Mouse (Mus musculus): ENCODE results near the gene Erc1. TPM values are rescaled to one million over a fixed set of nuclear protein-coding genes. Genes with fewer than 3 reads are reported as not detected.
"Not testable (repeated sequence)": the region's sequence is repeated elsewhere in the genome, so short reads cannot be mapped to it uniquely, and the experiment has no call there.

Gene Erc1
- polyA plus RNA-seq, 1 experiment from 2014 or later = 35.7 TPM

- H3K27me3 ChIP-seq (replicated peaks) = no peaks in the 10 kb centered on the region
- H3K9ac ChIP-seq = no peak overlapping the region
- no peak overlapping the region for H3K4me3 ChIP-seq
- H3K4me2 ChIP-seq (replicated peaks) = no peak overlapping the region
- no peaks in the 10 kb centered on the region for H3K4me1 ChIP-seq
- no peak overlapping the region for H3K27ac ChIP-seq
- peaks cover 4% of the 10 kb centered on the region; the same call in 1 of the 2 replicates for H3K36me3 ChIP-seq
- WGBS = 98% methylated on average over 2 of the region's 2 CpGs
- H3K9me3 ChIP-seq = no peaks in the 10 kb centered on the region
- no peak for ATAC-seq (ENCODE audit: low FRiP score, low read depth)
Observed at GRCm38 (mm10) chr6:119680746-119681145, 167.2 kb downstream of the Erc1 start.

GRCm38 (mm10) chr6:119674811-119675209, 173.2 kb downstream of the Erc1 start:
- 94% methylated on average over 7 of the region's 7 CpGs for WGBS
- no peak overlapping the region for H3K27ac ChIP-seq
- no peaks in the 10 kb centered on the region for H3K27me3 ChIP-seq (replicated peaks)
- no peak overlapping the region for H3K4me3 ChIP-seq
- peaks cover 4% of the 10 kb centered on the region; the same call in 1 of the 2 replicates for H3K36me3 ChIP-seq
- no peak overlapping the region for H3K4me2 ChIP-seq (replicated peaks)
- ATAC-seq (ENCODE audit: low FRiP score, low read depth) = no peak
- no peaks in the 10 kb centered on the region for H3K9me3 ChIP-seq
- H3K4me1 ChIP-seq = peaks cover 6% of the 10 kb centered on the region; the same call in 1 of the 2 replicates
- no peak overlapping the region for H3K9ac ChIP-seq

GRCm38 (mm10) chr6:119674201-119674810, 173.7 kb downstream of the Erc1 start:
- no peak overlapping the region for H3K9ac ChIP-seq
- ATAC-seq (ENCODE audit: low FRiP score, low read depth) = no peak

GRCm38 (mm10) chr6:119669746-119670145, 178.2 kb downstream of the Erc1 start:
- Histone ChIP-seq H3K4me2 (replicated peaks) (no peak overlapping the region), H3K27ac (no peak overlapping the region), H3K4me3 (no peak overlapping the region), H3K36me3 (no peaks in the 10 kb centered on the region), H3K27me3 (replicated peaks) (no peaks in the 10 kb centered on the region), H3K4me1 (peaks cover 6% of the 10 kb centered on the region; the same call in 1 of the 2 replicates), H3K9ac (no peak overlapping the region), H3K9me3 (no peaks in the 10 kb centered on the region)
- 63% methylated on average over 3 of the region's 3 CpGs for WGBS
- ATAC-seq (ENCODE audit: low FRiP score, low read depth) = no peak

More at GRCm38 (mm10) chr6:119674201-119674810, 173.7 kb downstream of the Erc1 start:
- H3K27me3 ChIP-seq (replicated peaks) = no peaks in the 10 kb centered on the region
- peaks cover 6% of the 10 kb centered on the region; the same call in 1 of the 2 replicates for H3K4me1 ChIP-seq
- no peak overlapping the region for H3K4me2 ChIP-seq (replicated peaks)
- peaks cover 4% of the 10 kb centered on the region; the same call in 1 of the 2 replicates for H3K36me3 ChIP-seq
- H3K9me3 ChIP-seq = no peaks in the 10 kb centered on the region
- 65% methylated on average over 5 of the region's 5 CpGs for WGBS
- H3K4me3 ChIP-seq = no peak overlapping the region
- H3K27ac ChIP-seq = no peak overlapping the region

DNA sequence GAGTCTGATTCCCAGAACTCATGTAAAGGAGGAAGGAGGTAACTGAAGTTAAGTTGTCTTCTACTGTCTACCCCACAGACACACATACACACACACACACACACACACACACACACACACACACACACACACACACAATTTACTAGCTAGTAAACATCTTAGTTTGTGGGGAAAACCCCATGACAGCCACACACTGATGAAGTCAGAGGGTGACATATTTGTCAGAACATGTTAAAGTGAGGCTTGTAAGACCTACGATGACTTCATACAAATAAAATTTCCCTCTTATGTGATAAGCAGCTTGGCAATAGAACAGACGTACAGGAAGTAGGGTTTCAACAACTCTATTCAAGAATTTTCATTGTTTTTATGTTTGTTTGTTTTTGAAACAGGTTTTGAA, 185.0 kb downstream of the Erc1 start:
- Histone ChIP-seq H3K9me3 (no peaks in the 10 kb centered on the region), H3K36me3 (no peaks in the 10 kb centered on the region), H3K4me2 (replicated peaks) (no peak overlapping the region), H3K4me1 (no peaks in the 10 kb centered on the region), H3K9ac (no peak overlapping the region), H3K27me3 (replicated peaks) (no peaks in the 10 kb centered on the region), H3K27ac (no peak overlapping the region), H3K4me3 (no peak overlapping the region)
- no peak for ATAC-seq (ENCODE audit: low FRiP score, low read depth)
- 92% methylated on average over 2 of the region's 2 CpGs for WGBS

GRCm38 (mm10) chr6:119661081-119661493, 186.9 kb downstream of the Erc1 start:
- H3K27ac ChIP-seq = no peak overlapping the region

GRCm38 (mm10) chr6:119658441-119658840, 189.5 kb downstream of the Erc1 start:
- H3K36me3 ChIP-seq = no peaks in the 10 kb centered on the region
- ATAC-seq (ENCODE audit: low FRiP score, low read depth) = no peak
- no peaks in the 10 kb centered on the region for H3K27me3 ChIP-seq (replicated peaks)
- no peaks in the 10 kb centered on the region for H3K4me1 ChIP-seq
- no peak overlapping the region for H3K4me2 ChIP-seq (replicated peaks)
- 96% methylated on average over 2 of the region's 2 CpGs for WGBS
- H3K27ac ChIP-seq = no peak overlapping the region
- no peak overlapping the region for H3K4me3 ChIP-seq
- no peak overlapping the region for H3K9ac ChIP-seq
- no peaks in the 10 kb centered on the region for H3K9me3 ChIP-seq

More at GRCm38 (mm10) chr6:119661081-119661493, 186.9 kb downstream of the Erc1 start:
- Histone ChIP-seq H3K4me1 (no peaks in the 10 kb centered on the region), H3K9me3 (no peaks in the 10 kb centered on the region), H3K4me3 (no peak overlapping the region), H3K9ac (no peak overlapping the region), H3K36me3 (no peaks in the 10 kb centered on the region), H3K27me3 (replicated peaks) (no peaks in the 10 kb centered on the region), H3K4me2 (replicated peaks) (no peak overlapping the region)
- 79% methylated on average over 3 of the region's 3 CpGs for WGBS
- ATAC-seq (ENCODE audit: low FRiP score, low read depth) = no peak

GRCm38 (mm10) chr6:119657418-119658178, 190.4 kb downstream of the Erc1 start:
- H3K9ac ChIP-seq = no peak overlapping the region
- no peak overlapping the region for H3K27ac ChIP-seq
- H3K27me3 ChIP-seq (replicated peaks) = no peaks in the 10 kb centered on the region
- H3K9me3 ChIP-seq = no peaks in the 10 kb centered on the region
- H3K36me3 ChIP-seq = no peaks in the 10 kb centered on the region
- 92% methylated on average over 7 of the region's 7 CpGs for WGBS
- H3K4me1 ChIP-seq = no peaks in the 10 kb centered on the region
- H3K4me3 ChIP-seq = no peak overlapping the region
- H3K4me2 ChIP-seq (replicated peaks) = no peak overlapping the region
- no peak for ATAC-seq (ENCODE audit: low FRiP score, low read depth)

DNA sequence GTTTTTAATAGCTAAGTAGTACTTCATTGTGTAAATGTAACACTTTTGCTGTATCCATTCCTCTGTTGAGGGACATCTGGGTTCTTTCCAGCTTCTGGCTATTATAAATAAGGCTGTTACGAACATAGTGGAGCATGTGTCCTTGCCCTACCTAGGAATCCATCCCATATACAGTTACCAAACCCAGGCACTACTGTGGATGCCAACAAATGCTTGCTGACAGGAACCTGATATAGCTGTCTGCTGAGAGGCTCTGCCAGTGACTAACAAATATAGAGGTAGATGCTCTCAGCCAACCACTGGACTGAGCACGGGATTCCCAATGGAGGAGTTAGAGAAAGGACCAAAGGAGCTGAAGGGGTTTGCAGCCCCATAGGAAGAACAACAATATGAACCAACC, 193.2 kb downstream of the Erc1 start:
- not testable (repeated sequence) for H3K9ac ChIP-seq; H3K4me1 ChIP-seq; H3K9me3 ChIP-seq; H3K27me3 ChIP-seq (replicated peaks); H3K36me3 ChIP-seq; H3K4me2 ChIP-seq (replicated peaks); H3K27ac ChIP-seq; ATAC-seq (ENCODE audit: low FRiP score, low read depth); H3K4me3 ChIP-seq
- 94% methylated on average over 2 of the region's 2 CpGs for WGBS

DNA sequence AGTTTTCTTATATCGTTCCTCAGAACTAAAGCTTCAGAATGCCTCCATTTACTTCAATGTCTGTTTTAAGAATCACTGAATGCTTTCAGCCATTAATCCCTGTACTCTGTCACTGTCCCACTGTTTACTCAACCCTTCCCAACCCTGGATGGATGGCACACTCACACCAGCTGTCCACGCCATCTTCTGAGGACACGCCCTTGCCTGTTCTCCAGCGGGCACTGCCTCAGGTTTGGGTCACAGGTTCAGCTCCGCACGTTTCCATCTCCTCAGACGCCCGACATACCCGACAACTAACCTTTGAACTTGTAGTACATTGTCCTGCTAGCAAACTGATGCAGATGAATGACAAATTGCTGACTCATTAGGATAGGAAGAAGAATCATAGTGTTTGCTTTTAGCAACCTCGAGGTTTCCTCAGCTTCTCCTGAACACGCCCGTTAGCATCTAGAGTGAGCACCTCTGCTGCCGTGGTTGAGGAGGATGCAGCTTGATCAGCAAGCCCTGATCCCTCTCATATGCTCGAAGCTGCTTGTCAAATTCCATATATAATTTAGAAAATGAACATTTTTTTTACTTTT, 204.0 kb downstream of the Erc1 start:
- ATAC-seq (ENCODE audit: low FRiP score, low read depth) = no peak
- Histone ChIP-seq H3K27ac (no peak overlapping the region), H3K4me3 (no peak overlapping the region), H3K4me1 (0 out of 2 replicates have a peak, but pooled peaks cover 2% of the 10 kb centered on the region), H3K9me3 (no peaks in the 10 kb centered on the region), H3K36me3 (no peaks in the 10 kb centered on the region), H3K9ac (no peak overlapping the region), H3K4me2 (replicated peaks) (no peak overlapping the region), H3K27me3 (replicated peaks) (no peaks in the 10 kb centered on the region)
- 78% methylated on average over 14 of the region's 14 CpGs for WGBS

DNA sequence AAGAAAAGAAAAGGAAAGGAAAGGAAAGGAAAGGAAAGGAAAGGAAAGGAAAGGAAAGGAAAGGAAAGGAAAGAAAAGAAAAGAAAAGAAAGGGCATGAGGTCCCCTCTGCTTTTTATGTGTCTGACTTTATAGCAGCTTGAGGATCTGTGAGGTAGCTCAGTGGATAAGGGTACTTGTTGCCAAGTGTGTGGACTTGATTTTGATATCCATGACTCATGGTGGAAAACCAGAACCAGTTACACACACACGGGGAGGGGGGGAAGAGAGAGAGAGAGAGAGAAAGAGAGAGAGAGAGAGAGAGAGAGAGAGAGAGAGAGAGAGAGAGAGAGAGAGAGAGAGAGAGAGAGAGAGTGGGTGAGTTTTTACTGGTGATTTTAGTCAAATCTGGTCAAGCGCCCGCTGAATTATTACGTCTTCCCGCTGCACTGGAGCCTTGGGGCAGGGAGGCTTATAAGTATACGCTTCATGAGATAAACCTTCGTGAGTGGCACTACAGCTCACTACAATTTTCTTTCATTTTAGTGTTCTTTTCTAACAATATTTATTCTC, 204.7 kb downstream of the Erc1 start:
- no peak overlapping the region for H3K27ac ChIP-seq
- H3K4me1 ChIP-seq = 0 out of 2 replicates have a peak, but pooled peaks cover 2% of the 10 kb centered on the region
- no peak overlapping the region for H3K4me2 ChIP-seq (replicated peaks)
- no peak overlapping the region for H3K4me3 ChIP-seq
- no peaks in the 10 kb centered on the region for H3K9me3 ChIP-seq
- no peaks in the 10 kb centered on the region for H3K36me3 ChIP-seq
- no peak overlapping the region for H3K9ac ChIP-seq
- WGBS = 91% methylated on average over 7 of the region's 7 CpGs
- H3K27me3 ChIP-seq (replicated peaks) = no peaks in the 10 kb centered on the region
- no peak for ATAC-seq (ENCODE audit: low FRiP score, low read depth)

DNA sequence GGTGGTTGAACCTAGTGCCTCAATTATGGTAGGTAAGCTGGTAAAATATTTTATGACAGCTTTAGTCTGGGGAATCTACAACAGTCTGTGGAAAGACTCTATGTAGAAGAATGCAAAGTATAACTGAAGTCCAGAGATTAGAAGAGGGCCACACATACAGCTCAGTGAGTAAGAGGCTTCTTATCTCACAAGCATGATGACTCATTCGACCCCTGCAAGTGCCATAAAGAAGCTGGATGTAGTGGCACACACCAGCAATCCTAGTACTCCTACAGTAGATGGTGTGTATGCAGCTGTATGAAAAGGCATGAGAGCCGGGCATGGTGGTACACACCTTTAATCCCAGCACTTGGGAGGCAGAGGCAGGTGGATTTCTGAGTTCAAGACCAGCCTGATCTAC, 205.2 kb downstream of the Erc1 start:
- no peak for ATAC-seq (ENCODE audit: low FRiP score, low read depth)
- H3K27ac ChIP-seq = no peak overlapping the region
- H3K9ac ChIP-seq = no peak overlapping the region
- no peaks in the 10 kb centered on the region for H3K27me3 ChIP-seq (replicated peaks)
- H3K36me3 ChIP-seq = no peaks in the 10 kb centered on the region
- 0 out of 2 replicates have a peak, but pooled peaks cover 2% of the 10 kb centered on the region for H3K4me1 ChIP-seq
- H3K4me2 ChIP-seq (replicated peaks) = no peak overlapping the region
- WGBS = 85% methylated on average over 2 of the region's 2 CpGs
- no peak overlapping the region for H3K4me3 ChIP-seq
- no peaks in the 10 kb centered on the region for H3K9me3 ChIP-seq
